Mouse (Mus musculus): ENCODE measurements around the gene Glmp. TPM values are rescaled to one million over a fixed set of nuclear protein-coding genes. Genes with fewer than 3 reads are reported as not detected.
"Not testable (repeated sequence)": the region's sequence is repeated elsewhere in the genome, so short reads cannot be mapped to it uniquely, and the experiment has no call there.

The Glmp gene
- total RNA-seq (2015), result 86.5 and 116 TPM in 2 replicates
- total RNA-seq (2017), result 20.2 and 23.9 TPM in 2 replicates

DNA sequence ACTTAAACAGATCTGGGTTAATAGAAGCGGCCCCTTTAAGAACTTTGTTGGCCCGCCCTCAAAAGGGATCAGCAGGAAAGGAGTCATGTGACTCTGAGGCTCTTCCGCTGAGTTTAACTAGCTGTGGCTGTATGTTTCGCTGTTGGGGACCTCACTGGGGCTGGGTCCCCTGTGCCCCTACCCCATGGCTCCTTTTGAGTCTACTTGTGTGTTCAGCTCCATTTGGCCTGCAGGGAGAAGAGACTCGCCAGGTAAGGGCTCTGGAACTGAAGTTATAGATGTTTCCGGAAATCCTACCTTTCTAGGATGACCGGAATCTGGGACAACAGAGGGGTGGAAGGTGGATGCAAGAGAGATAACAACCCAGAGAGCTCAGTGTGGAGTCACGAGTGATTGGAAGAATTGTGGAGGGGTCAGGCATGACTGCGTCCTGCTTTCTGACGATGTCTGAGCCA lies at the start of gene Glmp:
Gene Glmp (plus strand): TSS at position 73 of the 455 bp plus-strand sequence.
- ATAC-seq (replicated peaks; ENCODE audit: poor library complexity), result peak; percentile 94

DNA sequence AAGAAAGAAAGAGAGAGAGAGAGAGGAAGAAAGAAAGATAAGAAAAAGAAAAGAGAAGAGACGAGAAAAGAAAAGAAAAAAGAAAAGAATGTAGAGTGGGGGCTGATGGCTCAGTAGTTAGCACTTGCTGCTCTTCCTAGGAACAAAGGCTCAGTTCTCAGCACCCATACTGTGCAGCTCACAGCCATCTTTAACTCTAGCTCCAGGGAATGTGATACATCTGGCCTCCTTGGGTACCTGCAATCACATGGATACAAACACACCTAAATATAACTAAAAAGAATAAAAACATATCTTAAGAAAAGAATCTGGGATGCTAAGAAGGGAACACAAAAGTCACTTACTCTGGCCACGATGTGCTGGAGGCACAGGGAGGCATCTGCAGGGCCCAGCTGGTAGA lies 48.7 kb upstream of the Glmp start:
- no peak for ATAC-seq (replicated peaks; ENCODE audit: poor library complexity)

DNA sequence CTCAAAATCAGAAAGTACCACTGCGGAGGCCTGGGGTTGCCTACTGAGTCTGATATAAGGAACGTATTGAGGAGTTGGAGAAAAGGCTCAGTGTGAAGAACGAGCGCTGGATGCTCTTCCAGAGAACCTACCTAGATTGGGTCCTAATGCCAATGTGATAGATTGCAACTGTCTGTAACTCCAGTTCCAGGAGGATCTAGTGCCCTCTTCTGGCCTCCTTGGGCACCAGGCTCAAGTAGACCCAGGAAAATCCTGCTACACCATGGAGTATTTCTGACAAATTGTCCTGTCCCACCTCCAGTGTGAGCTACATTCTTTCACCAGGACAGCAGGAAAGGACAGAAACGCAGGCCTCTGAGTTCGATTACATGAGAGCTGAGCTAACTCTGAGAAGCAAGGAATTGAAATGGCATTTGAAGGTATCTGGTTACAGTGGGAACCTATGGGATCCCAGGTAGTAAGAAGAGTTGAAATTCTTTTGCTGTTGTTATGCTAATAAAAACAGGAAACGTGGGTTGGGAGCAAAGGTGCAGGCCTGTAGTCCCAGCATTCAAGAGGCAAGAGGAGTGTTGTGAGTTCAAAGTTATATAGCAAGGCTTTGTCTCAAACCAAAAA lies 48.2 kb upstream of the Glmp start:
- ATAC-seq (replicated peaks; ENCODE audit: poor library complexity), result no peak

DNA sequence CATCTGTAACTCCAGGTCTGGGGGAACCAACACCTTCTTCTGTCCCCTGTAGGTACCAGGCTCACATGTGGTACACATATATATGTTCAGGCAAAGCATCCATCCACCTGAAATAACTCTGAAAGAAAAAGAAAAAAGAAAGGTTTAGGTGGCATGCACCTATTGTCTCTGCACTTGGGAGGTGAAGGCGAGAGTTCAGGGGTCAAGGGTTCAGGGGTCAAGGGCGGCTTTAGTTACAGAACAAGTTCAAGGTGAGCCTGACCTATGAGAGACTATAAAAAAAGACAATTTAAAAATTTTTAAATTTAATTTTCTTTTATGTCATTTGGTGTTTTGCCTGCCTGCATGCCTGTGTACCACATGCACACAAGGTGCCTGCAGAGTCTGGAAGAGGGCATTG lies 44.8 kb upstream of the Glmp start:
- no peak for ATAC-seq (replicated peaks; ENCODE audit: poor library complexity)

DNA sequence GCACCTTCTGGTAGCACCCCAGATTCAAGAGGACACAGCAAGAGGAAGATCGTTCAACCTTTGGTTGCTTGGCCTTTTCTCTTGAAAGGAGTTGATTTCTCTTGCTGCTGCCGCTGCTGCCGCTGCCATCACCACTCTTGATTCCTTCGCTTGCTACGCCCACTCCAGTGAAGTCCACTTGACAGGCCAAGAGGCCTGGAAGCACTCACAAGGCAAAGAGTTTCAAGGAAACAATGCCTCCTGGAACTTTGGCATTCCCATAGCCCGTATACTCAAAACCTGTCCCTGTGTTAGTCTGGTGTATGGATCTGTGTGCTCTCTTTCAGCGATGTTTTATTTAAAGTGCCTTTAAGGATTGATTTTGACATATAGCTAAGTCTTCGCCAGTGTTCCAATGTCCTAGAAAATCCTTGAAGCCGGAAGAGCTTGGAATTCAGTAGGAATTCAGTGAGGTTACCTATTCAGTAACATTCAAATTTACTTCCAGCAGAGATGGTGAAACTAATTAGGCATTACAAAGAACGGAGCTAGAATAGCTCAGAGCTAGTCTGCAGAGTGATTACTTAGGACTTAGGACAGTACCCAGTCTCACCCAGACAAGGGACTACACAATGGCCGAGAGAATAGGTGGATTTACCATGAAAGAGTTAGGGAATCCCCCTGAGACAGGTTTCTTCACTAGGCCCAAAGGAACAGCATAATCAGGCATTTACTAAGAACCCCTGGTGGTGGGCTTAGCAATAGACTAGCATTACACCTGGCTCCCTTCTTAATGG lies 43.5 kb upstream of the Glmp start:
- not testable (repeated sequence) for ATAC-seq (replicated peaks; ENCODE audit: poor library complexity)

DNA sequence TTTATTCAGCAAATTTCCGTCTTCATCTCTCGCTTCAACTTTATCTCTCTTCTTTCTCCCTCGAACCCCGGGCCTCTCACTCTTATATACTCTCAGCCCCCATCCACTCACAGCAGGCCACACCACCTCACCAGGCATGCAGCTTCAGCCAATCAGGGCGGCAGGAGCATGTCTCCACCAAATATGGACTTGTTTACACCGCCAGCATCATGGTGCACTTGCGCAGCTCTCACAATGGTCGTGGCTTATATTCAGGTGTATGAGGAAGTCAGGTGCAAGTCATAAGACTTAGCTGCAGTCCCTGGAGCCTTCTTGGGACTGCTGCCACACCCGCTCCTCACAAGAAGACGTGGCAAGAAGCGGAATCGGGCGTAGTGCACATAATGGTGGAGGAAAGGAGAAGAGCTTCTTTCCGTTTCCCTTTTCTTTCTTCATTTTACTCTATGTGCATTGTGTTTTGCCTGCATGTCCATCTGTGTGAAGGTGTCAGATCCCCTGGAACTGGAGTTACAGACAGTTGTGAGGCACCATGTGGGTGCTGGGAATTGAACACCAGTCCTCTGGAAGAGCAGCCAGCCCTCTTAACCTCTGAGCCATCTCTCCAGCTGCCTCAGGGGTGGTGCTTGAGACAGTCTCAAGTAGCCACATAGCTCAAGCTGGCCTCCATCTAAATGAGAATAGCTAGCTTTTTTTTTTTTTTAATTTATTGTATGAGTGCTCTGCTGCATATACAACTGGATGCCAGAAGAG lies 39.8 kb upstream of the Glmp start:
- ATAC-seq (replicated peaks; ENCODE audit: poor library complexity), result not testable (repeated sequence)

DNA sequence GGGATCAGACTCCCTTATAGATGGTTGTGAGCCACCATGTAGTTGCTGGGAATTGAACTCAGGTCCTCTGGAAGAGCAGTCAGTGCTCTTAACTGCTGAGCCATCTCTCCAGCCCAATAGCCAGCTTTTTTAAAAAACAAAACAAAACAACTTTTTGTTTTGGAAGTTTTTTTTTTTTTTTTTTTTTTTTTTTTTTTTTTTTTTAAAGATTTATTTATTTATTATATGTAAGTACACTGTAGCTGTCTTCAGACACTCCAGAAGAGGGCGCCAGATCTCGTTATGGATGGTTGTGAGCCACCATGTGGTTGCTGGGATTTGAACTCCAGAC lies 39.3 kb upstream of the Glmp start:
- not testable (repeated sequence) for ATAC-seq (replicated peaks; ENCODE audit: poor library complexity)

DNA sequence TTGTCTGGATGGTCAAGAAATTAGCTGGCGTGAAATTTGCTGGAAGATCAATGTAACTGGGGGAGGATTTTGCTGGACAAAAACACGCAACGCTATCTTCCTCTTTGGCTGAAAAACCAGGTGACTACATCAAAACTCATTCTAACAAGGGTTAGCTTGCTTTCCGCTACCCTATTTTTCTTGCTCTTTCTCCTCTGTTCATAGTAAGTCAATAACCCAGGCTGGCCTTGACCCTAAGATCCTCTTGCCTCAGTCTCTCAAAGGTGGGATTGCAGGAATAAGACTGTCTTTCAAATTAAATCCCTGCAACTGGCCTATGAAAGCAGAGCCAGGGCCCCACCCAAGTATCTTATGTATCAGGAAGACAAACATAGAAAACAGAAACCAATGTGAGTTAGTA lies 37.7 kb upstream of the Glmp start, which contains the start of gene Gm38392:
Gene Gm38392 (minus strand): TSS at position 101 of the 400 bp plus-strand sequence.
- no peak for ATAC-seq (replicated peaks; ENCODE audit: poor library complexity)

DNA sequence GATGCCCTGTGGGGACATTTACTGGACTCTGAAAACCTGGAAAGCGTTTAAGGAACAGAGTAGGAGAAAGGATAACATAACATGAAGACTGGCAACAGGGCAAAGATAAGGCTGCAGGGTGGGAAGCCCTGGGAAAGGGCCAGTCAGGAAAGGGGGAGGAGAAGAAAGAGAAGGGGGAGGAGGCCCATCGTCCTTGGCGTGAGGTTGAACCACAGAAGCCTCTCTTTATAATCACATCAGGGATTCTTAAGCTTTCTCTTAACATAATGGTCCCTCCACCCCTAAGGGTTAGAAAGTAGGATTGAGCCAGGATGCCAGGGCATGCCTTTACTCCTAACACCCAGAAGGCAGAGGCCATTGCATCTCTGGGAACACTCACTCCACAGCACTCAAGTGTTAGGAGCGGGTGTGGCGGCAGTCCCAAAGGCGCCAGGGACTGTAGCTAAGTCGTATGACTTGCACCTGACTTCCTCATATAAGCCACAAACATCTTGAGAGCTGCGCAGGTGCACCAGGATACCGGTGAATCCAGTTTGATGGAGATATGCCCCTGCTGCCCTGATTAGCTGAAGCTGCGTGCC lies 36.6 kb upstream of the Glmp start:
- ATAC-seq (replicated peaks; ENCODE audit: poor library complexity), result not testable (repeated sequence)

DNA sequence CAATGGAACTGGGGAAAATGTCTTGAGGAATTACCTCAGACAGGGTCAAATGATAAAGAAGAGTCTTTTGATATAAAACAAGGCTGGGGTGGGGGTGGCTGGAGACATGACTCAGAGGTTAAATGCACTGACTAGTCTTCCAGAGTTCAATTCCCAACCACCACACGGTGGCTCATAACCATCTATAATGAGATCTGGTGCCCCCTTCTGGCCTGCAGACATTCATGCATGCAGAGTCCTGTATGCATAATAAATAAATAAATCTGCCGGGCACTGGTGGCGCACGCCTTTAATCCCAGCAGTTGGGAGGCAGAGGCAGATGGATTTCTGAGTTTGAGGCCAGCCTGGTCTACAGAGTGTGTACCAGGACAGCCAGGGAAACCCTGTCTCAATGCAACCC lies 32.9 kb upstream of the Glmp start:
- ATAC-seq (replicated peaks; ENCODE audit: poor library complexity), result 0 out of 2 replicates have a peak, but pooled peaks have one; percentile 11

DNA sequence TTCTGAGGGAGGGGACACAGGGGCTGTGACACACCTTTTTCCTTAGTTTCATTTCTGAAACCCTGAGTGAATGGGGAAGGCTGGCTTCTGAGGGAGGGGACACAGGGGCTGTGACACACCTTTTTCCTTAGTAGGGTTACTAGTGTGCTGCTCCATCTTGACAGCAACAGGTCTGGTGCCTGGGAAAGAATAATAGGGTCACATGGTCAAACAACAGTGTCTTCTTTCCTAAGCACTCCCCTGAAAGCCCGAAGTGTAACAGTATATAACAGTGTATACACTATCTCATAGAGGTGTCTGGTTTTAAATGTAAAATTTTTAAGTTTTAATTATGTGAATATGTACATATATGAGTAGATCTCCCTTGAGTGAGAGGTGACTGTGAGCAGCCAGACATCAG lies 29.6 kb upstream of the Glmp start:
- ATAC-seq (replicated peaks; ENCODE audit: poor library complexity), result not testable (repeated sequence)

DNA sequence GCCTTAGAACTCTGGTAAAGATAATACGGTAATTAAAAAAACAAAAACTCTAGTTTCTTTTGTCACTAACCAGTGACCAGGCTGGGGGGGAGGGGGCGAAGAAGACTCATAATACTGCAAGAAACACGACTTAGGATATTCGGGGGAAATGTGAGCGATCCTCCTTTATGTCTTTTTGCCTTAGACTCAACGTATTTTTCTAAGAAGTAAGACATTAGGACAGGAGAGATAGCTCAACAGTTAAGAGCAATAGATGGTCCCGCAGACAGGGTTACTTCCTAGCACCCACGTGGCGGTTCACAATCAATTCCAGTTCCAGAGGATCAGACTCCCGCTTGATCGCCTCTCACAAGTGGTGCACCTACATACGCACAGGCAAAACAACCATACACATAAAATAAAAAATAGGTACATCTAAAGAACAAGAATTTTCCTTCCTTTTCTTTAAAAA lies 28.7 kb upstream of the Glmp start:
- no peak; the same call in none of the 2 replicates for ATAC-seq (replicated peaks; ENCODE audit: poor library complexity)

DNA sequence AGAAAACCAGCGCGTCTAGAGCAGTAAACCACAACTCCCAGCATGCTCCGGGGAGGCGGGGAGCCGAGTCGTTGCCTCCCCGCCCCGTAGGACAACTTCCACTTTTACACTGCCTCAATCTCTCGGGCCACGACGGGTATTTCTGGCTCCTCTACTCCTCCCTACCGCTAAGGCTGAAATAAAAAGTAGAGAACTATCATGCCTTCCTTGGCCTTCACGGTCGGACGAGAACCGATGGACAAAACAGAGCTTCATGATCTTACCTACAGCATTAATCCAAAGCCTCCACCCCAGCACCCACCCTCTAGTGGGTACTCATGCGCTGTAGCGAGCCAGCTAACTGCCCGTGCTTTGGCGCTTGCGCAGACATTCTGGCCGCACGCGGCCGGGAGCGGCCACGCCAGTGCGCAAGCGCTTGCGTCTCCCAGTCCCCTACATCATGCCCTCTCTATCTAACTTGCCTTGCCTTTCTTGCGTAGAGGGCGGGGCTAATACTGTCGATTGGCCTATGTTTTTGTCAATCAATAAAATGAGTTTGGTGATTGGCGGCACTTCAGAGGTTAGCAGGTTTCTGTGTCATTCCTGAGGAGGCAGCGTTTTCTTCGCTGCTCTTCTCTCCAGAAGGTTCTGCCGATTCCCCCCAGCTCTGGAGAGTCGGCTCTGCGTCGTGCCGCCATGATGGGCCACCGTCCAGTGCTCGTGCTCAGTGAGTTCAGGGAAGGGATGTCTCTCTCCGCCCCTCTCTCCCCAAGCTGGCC lies 28.1 kb upstream of the Glmp start, which contains the start of the genes Tsacc and Cct3:
Gene Tsacc (minus strand): TSS at position 439 of the 758 bp plus-strand sequence.
Gene Cct3 (plus strand): TSS at position 556 of the 758 bp plus-strand sequence.
- ATAC-seq (replicated peaks; ENCODE audit: poor library complexity), result peak; percentile 83

DNA sequence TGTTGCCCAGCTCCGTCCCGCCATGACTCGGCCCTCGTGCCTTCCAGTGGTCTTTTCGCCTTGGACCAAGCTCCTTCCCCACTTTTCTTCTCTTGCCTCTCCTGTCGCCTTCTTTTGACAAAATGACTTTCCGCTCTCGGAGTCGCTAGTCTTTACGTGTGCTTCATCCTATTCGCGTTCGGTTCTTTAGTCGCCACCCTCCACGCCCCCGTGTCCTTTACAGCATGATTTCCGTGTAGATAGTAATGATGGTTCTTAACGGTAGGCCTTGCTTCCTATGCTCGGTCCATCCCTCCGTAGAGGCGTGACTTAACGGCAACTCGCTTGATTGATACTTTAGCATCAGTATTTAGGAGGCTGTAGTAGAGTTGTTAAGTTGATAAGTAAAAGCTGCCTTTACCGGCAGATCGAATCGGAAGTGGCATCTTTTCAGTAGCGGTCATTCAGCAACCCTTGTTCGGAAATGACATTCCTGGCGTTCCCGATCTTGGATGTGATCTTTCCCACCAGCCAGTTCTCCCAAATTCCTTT lies 27.4 kb upstream of the Glmp start:
- ATAC-seq (replicated peaks; ENCODE audit: poor library complexity), result peak; percentile 27

DNA sequence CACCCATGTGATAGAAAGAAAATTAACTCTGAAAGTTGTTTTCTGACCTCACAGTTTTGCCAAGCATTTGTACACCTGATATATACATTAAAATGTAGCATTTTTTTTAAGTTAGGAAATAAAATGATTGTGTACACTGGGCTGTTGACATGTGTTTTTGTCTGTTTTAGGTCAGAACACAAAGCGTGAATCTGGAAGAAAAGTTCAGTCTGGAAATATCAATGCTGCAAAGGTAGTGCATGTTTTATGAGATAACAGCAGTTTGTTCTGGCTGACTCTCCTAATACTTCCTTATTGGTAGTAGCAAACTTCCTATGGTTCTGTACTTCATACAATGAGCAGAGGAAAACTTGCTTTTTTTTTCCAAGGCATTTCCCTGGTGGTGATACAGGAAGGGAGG lies 25.7 kb upstream of the Glmp start:
- ATAC-seq (replicated peaks; ENCODE audit: poor library complexity), result no peak

DNA sequence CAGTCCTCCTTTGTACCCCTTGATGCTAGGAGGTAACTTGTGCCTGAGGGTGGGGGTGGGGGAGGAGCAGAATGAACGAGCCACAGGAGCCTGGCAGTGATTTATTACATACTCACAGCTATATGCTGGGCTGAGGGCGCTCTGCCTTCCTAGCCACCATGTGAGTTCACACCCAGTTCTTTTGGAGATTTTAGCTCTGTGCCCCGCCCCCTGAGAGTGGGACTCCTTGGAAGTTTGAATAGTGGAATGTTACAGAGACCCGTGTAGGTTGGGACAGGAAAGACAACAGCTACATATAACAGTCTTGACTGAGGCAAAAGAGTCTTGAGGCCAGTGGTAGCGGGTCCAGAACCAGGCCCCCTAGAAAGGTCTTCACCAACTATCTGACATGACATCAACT lies 4.1 kb downstream of the Glmp start:
- ATAC-seq (replicated peaks; ENCODE audit: poor library complexity), result no peak

DNA sequence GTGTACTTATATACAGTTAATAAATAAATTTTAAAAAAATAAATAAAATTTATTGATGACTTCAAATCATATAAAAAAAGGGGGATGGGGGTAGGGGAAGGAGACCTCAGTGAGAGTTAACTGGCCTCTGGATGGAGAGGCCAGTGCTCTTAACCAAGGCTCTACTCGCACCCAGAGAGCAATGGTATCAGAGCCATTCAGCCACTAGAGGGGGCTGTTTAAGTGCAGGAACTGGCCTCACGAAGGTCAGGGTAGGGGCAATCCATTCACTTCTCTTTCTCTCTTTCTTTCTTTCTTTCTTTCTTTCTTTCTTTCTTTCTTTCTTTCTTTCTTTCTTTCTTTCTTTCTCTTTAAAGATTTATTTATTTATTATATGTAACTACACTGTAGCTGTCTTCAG lies 6.5 kb downstream of the Glmp start:
- ATAC-seq (replicated peaks; ENCODE audit: poor library complexity), result peak; percentile 48; the same call in 1 of the 2 replicates

DNA sequence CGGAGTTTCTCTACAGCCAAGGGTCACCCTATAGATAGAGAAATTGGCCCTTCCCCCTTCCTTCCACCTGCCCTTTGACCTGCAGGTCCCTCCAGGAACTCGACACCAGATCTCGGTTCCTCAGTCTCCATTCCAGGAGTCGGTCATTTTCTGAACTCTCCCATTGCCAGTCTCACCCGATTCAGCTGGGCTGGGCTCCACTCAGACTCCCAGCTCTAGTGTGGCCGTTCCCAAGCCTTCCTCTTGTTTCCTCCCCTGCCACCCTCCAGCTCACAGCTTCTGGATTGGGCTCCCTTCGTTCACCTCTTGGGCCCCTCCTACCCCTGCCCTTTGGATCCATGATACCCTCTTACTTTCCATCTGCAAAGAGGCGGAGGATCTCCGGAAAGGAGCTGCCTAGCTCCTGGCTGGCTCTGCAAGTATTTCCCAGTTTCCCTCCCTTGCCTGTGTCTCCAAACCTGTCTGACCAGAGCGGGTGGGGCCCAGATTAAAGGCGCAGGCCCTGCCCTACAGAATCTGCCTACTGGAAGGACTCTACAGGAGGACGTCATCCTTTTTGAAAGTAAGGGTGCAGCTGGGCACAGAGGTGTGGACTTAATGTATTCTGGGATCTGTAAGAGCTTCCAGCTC lies 9.3 kb downstream of the Glmp start:
- no peak for ATAC-seq (replicated peaks; ENCODE audit: poor library complexity)

DNA sequence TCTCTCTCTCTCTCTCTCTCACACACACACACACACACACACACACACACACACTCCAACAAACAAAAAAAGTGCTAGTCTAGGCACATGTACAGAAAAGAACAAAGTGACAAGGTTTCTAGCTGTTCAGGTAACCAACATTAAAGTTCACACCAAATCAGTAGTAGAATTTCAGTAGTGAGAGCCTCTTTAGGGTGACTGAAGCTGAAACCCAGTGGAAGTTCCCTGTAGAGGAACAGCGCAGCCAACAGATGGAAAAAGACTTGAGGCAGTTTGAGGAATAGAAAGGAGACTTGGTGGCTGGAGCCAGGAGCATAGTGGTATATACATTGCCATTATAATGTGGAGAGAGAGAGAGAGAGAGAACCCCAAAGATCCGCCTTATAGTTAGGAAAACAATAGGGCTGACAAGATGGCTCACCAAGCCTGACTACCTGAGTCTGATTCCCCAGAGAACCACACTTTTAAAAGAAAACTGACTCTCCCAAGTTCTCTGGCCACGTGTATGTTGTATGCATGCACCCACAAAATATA lies 10.1 kb downstream of the Glmp start:
- ATAC-seq (replicated peaks; ENCODE audit: poor library complexity), result no peak
